Mouse (Mus musculus) liver, embryonic 14.5 days (tissue): ENCODE measurements at regions not wholly inside any gene's neighbourhood (a gene's known extent, or its start where the extent isn't known, plus 50 kb on each side); places are given as distances from the start of the nearest gene placed in this dataset.

Experiments
- ATAC-seq: fragments of 200-750 bp; cut with Nextera tagmentation; 2 replicates; pipeline ENCODE4 v1.8.0; 2017; ENCODE audit warnings: moderate number of reproducible peaks, mild to moderate bottlenecking, moderate library complexity; ENCODE audit not compliant: insufficient read depth
- DNase-seq, 3 experiments: peaks; one replicate each; pipeline ENCODE4 v3.0.0-alpha.2; 2012 to 2013; ENCODE audit warnings: low read depth in 3 of 3, low spot score in 3 of 3
- H3K27ac ChIP-seq: fragments of 300-500 bp; sonication (generic); 2 replicates; pipeline ENCODE4 v1.5.1; 2014; ENCODE audit warnings: moderate library complexity, mild to moderate bottlenecking, control low read depth, inconsistent platforms
- H3K27me3 ChIP-seq: fragments of 300-500 bp; sonication (generic); 2 replicates; pipeline ENCODE4 v1.6.1; 2014; ENCODE audit warnings: mild to moderate bottlenecking, low read length, moderate library complexity; ENCODE audit not compliant: control insufficient read depth, insufficient read depth
- H3K36me3 ChIP-seq: fragments of 300-500 bp; sonication (generic); replicated peaks from 2 replicates; pipeline ENCODE4 v1.6.1; 2014; ENCODE audit warnings: low read depth; ENCODE audit not compliant: control insufficient read depth, insufficient read depth
- H3K4me1 ChIP-seq, 2 experiments: fragments of 200-500 bp in 1 of 2; fragments of 300-500 bp in 1 of 2; sonication (generic) in 1 of 2; replicated peaks; 2 replicates each; pipeline ENCODE4 v1.6.1; 2012 to 2014; ENCODE audit warnings: antibody characterized with exemption in 1 of 2, inconsistent platforms in 1 of 2, low read length in 1 of 2; ENCODE audit not compliant: control insufficient read depth in 2 of 2, insufficient read depth in 2 of 2
- H3K4me2 ChIP-seq: fragments of 300-500 bp; sonication (generic); 2 replicates; pipeline ENCODE4 v1.6.1; 2014; ENCODE audit warnings: low read depth, mild to moderate bottlenecking, control low read depth, moderate library complexity
- H3K4me3 ChIP-seq, 2 experiments: fragments of 200-500 bp in 1 of 2; fragments of 300-500 bp in 1 of 2; sonication (generic) in 1 of 2; 2 replicates each; pipeline ENCODE4 v1.5.1; 2012 to 2014; ENCODE audit warnings: low read depth in 2 of 2, low read length in 2 of 2, mild to moderate bottlenecking in 2 of 2, control low read depth in 1 of 2, inconsistent platforms in 1 of 2, moderate library complexity in 1 of 2; ENCODE audit not compliant: insufficient read depth in 1 of 2
- H3K9ac ChIP-seq: fragments of 300-500 bp; sonication (generic); replicated peaks from 2 replicates; pipeline ENCODE4 v1.6.1; 2014; ENCODE audit warnings: mild to moderate bottlenecking, control low read depth, moderate library complexity
- H3K9me3 ChIP-seq: fragments of 300-500 bp; sonication (generic); 2 replicates; pipeline ENCODE4 v1.6.1; 2016; ENCODE audit warnings: low read length, mixed read lengths; ENCODE audit not compliant: control insufficient read depth
- CTCF ChIP-seq: IDR thresholded peaks from 2 replicates; pipeline ENCODE4 v1.5.1; 2016; ENCODE audit warnings: antibody characterized with exemption, low read depth, control low read depth
- EP300 ChIP-seq: IDR thresholded peaks from 2 replicates; pipeline ENCODE4 v1.6.1; 2016; ENCODE audit warnings: antibody characterized with exemption, low read depth
- WGBS: fragments of 180-500 bp; shearing (Covaris S2); extraction: QIAGEN DNeasy Blood & Tissue Kit; methylation state at CpG from one replicate; pipeline ENCODE4 v1.1.7; 2014; ENCODE audit not compliant: insufficient replicate concordance; 5-methylcytosine and 5-hydroxymethylcytosine counted together

DNA sequence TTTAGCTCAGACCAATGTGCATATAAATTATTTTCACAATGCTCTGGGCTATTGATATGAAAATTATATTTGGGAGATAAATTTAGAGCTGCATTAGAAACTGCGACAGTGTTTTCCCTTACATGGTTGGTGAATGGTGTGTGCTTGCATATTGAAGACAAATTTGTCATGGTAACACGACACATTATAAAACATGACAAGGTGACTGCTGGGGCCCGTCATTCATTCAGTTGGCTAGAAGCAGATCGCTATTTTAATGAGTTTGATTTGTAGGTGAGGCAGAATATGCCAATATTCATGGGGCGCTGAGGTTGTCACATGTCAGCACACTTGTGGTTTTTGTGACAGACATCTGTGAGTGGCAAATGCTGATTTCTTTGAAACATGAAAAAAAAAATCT is 147.3 kb upstream of the Arhgap24 start:
- no peak for TF ChIP-seq EP300
- no peak for TF ChIP-seq CTCF
- H3K4me1 ChIP-seq = no peaks in the 10 kb centered on the region
- no peak for ATAC-seq
- H3K36me3 ChIP-seq = no peaks in the 10 kb centered on the region
- H3K4me2 ChIP-seq = no peak overlapping the region
- DNase-seq = no peak
- WGBS = 59% methylated on average over 5 of the region's 5 CpGs
- H3K9me3 ChIP-seq = no peaks in the 10 kb centered on the region
- H3K27ac ChIP-seq = no peak overlapping the region
- H3K4me3 ChIP-seq = no peak overlapping the region
- H3K9ac ChIP-seq = no peak overlapping the region
- no peaks in the 10 kb centered on the region for H3K27me3 ChIP-seq

- Histone ChIP-seq H3K36me3 (no peaks in the 10 kb centered on the region), H3K4me3 (no peak overlapping the region), H3K9me3 (no peaks in the 10 kb centered on the region), H3K4me1 (no peaks in the 10 kb centered on the region), H3K4me2 (no peak overlapping the region), H3K27ac (no peak overlapping the region), H3K27me3 (no peaks in the 10 kb centered on the region), H3K9ac (no peak overlapping the region)
- WGBS = 72% methylated on average over 13 of the region's 13 CpGs
- DNase-seq (no peak), ATAC-seq (no peak)
- TF ChIP-seq CTCF (no peak), EP300 (no peak)
Observed at GRCm38 (mm10) chr5:102334442-102335197, 146.6 kb upstream of the Arhgap24 start.

- no peak overlapping the region for H3K27ac ChIP-seq
- no peak overlapping the region for H3K4me2 ChIP-seq
- TF ChIP-seq EP300 (no peak), CTCF (no peak)
- ATAC-seq = no peak
- WGBS = 68% methylated on average over 3 of the region's 3 CpGs
- no peak overlapping the region for H3K9ac ChIP-seq
- no peaks in the 10 kb centered on the region for H3K9me3 ChIP-seq
- no peaks in the 10 kb centered on the region for H3K36me3 ChIP-seq
- no peak overlapping the region for H3K4me3 ChIP-seq
- H3K27me3 ChIP-seq = no peaks in the 10 kb centered on the region
- H3K4me1 ChIP-seq = no peaks in the 10 kb centered on the region
- DNase-seq = no peak
Observed at GRCm38 (mm10) chr5:102366481-102366880, 114.7 kb upstream of the Arhgap24 start.

DNA sequence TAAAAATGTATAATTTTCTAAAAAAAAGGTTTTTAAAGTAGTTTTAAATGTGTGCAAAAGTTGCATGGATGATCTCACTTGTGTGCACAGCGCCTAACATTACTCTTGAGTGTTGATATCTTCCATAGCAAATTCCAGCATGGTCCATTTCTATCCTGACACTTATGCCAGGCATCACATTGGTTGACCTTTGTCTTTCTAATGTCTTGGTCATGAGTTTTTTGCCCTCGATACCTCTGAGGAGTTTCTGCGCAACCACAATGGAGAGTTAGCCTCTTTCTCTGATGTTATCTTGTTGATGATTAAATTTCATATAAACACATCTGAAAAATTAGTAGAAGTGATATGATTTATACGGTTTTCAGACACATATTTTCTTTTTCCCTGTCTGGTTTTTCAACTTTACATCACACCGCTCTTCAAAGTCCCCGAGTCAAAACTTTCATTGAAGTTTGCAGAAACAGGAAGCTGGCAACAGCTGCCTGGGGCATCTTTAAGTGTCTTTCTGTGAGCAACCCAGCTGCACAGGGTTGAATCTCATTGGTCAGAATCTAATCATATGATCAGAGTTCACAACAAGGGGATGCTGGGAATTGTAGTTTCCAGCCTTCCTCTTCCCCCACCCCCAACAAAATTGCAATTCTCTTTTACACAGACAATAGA is 107.8 kb upstream of the Arhgap24 start:
- no peaks in the 10 kb centered on the region for H3K27me3 ChIP-seq
- 45% methylated on average over 6 of the region's 6 CpGs for WGBS
- H3K4me3 ChIP-seq = no peak overlapping the region
- DNase-seq = no peak
- no peaks in the 10 kb centered on the region for H3K36me3 ChIP-seq
- no peak overlapping the region for H3K27ac ChIP-seq
- H3K9me3 ChIP-seq = no peaks in the 10 kb centered on the region
- no peaks in the 10 kb centered on the region for H3K4me1 ChIP-seq
- no peak for ATAC-seq
- H3K9ac ChIP-seq = no peak overlapping the region
- TF ChIP-seq CTCF (no peak), EP300 (no peak)
- H3K4me2 ChIP-seq = no peak overlapping the region

DNA sequence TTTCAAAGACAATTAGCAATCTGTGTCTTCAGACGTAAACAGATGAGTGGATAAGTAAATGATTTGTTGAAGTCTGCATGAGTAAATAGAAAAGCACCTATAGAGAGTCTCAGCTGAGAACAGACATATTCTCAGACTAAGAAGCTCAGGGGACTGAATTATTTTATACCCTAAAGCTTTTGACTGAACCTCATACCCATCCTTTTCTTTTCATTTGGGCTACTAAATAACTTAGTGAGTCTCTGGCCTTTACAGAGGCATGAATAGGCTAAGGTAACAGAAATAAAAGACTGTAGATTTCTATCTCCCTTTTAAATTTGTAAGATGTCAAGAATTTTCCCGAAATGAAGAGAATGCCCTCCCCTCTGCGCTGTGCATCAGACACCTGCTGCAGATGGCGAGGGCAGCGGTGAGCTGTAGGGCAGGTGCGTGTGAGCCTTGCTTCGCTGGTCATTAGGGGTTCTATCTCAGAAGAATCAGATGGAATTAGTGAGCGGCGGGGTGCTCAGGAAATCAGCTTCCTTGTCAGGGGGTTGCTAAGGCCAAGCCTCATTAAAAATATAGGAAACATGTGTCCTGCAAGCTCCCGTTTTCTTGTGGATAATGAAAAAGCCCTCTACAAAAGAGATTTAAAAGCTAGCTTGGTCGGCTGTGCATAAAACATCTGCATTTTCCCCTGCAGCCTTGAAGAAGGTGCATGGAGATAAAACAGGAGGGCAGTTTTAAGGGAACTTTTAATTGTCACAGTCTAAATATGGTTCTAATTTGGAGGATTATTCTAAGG is 107.0 kb upstream of the Arhgap24 start:
- H3K36me3 ChIP-seq = no peaks in the 10 kb centered on the region
- no peak overlapping the region for H3K9ac ChIP-seq
- ATAC-seq = no peak
- DNase-seq = no peak
- TF ChIP-seq CTCF = no peak
- no peak for TF ChIP-seq EP300
- H3K27me3 ChIP-seq = no peaks in the 10 kb centered on the region
- H3K27ac ChIP-seq = no peak overlapping the region
- no peak overlapping the region for H3K4me2 ChIP-seq
- 60% methylated on average over 11 of the region's 11 CpGs for WGBS
- H3K9me3 ChIP-seq = no peaks in the 10 kb centered on the region
- H3K4me3 ChIP-seq = no peak overlapping the region
- H3K4me1 ChIP-seq = no peaks in the 10 kb centered on the region
